Mouse (Mus musculus): ENCODE measurements around the gene Padi3. TPM values are rescaled to one million over a fixed set of nuclear protein-coding genes. Genes with fewer than 3 reads are reported as not detected.

Gene Padi3
- total RNA-seq, 2 experiments from 2014 or later, result 1.4 TPM

DNA sequence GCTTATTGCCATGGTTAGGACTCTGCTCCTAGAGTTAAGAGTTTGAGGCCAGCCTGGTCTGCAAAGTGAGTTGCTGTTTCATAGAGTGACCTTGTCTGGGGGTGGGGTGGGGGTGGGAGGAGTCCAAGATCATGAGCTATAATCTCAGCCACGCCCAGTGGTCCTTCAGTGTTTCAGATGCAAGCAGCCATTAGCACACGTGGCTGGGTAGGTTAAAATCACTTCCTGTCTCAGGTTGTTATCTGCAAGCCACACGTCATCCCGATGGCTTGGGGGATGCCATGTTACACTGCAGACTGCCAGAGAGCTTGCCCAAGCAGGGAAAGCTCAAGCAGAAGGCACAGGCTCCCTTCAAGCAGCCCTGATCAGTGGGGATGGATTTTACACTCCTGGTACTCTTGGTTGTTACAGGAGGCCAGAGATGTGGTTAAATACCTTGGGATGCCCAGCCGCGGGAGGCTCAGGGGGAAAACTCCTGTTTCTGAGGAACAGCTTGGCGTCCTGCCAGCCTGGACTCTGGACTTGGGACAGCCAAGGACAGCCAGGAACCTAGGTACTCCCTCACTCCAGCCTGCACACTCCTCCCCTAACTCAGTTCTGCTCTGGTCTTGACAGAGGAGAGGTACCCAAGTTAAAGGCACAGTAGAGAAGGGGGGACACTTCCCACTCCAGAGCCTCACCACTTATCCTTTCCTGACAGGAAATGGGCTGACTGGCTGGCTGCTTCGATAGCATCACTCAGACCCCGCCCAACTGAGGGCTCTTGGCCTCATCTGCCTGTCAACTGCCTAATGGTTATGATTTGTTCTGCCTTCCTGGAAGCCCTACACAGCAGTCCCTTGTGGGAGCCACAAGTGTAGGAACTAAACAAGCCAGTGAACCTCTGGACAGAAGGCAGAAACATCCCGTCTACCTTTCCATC, 5.8 kb upstream of the Padi3 start:
- no peak for DNase-seq (ENCODE audit: low spot score)

DNA sequence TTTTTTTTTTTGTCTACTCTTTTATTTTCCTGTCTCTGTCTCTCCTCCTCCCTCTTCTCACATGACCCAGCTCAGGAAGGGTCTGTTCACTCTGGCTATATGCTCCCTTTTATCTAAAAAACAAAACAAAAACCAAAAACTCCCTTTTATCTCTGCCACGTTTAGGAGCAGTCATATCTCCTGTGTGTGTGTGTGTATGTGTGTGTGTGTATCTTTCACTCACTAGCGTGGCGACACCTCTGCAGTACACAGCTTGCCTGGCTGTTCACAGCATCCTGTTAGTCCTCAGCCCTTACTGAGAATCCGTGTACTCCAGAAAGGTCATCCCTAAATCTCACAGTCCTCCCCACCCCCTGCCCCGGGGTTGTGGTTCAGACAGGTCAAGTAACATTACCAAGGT, 5.0 kb upstream of the Padi3 start:
- no peak for DNase-seq (ENCODE audit: low spot score)

DNA sequence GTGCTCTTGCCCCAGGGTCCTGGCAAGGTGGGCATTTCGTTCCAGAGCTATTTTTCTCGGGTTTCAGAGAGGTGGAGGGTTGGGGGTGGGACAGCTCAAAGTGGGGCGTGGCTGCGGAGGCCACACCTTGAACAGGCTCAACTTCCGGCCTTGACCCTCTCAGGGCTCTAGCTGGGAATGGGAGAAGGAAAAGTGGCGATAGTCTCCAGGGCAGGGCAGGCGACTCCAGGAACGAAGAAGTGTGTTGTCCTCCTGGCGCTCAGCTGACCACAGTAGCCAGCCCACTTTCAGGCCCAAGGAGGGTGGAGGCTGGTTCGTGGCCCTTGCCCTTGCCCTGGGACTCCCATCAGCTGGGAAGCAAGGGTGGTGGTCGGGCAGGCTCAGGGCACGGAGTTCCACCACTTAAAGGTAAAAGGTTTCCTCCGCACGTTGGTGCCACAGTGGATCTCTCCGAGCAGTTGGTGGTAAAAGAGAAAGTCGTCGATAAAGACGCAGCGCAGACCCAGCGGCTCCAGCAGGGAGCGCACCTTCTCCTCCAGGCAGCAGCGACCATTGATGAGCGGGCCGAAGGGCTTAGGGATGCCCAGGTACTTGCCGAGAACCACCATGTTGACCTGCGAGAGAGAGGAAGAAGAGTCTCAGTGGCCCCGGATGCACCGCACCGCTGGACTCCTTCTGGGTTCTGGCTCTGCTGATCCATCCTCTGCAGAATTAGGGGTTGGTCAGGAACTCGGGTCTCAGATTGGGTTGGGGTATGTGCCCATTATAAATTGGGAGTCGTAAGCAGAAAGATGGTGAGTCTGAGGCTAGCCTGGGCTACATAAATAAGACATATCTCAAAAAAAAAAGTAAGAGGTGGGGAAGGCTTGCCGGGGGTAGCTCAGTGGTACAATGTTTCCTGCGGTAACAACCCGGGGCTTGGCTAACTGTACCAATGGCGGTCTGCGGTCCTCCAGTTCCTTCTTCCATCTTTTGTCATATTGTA, 4.1 kb upstream of the Padi3 start:
- peak; percentile 20 for DNase-seq (ENCODE audit: low spot score)

DNA sequence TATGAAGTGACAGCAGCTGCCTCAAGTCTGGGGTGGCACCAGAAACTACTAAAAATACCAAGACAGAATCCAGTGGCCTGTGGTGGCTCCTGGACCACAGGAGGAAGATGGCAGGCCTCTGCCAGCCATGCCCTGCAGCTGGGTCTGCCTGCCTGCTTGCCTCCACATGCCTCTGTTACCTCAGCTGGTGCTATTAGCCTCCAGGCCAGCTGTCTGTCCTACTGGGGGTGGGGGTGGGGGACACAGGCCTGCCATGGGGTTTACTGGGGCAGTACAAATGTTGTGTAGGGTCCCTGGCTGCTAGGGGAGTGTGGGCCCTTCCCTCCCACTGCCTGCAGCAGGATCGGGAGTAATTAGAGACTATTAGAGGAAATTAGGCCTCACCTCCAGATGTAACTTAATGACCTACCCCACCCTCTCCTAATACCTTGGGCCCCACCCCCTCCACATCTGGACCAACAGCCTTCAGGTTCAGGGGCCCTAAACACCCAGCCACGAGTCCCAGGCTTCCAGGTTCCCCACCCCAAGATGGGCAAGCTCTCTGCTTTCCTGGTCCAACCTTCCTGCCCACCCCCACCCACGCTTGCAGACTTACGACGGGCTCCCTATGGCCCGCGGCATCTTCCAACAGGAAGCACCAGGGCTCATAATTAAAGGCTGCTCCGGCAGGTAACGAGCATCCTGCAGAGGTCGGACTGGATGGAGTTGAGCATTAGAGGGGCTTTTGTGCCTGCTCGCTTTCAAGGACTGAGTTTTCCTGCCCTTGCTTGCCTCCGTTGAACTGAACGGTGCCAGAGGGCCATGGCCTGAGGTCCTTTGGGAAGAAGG, 3.1 kb upstream of the Padi3 start:
- no peak for DNase-seq (ENCODE audit: low spot score)

DNA sequence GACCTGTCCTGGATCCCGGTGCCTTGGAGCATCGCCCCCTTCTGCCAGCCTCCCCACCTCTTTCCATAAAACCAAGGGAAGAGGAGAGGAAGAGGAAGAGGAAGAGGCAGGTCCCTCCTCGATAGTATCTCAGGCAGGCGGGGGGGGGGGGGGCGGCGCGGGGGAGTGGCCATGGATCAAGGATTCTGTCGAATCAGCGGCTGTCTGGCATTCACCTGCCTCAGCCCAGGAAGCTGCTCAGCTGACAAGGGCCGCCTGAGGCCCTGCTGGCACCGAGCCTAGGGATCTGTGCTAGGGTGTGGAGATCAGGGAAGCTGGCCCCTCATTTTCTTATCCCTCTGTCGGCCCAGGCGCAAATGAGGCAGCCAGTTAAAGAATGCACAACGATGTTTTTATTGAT, 2.2 kb upstream of the Padi3 start:
- no peak for DNase-seq (ENCODE audit: low spot score)

DNA sequence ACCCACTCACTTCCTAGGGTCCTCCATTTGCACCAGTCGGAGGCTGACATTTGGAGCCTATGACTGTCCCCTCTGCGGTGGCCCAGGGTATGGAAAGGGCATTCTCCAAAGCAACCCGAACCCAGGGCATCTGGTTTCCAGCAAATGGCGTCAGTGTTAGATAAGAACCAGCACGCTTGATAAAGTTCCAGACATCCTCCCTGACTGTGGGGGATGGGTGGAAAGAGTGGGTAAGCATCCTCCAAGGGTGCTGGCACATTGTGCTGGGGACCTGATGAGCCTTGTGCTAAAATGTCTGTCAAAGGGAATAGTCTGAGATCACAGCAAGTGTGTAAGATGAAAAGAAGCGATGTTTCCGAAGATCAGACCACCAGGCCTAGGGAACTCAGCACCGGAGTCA, 1.7 kb upstream of the Padi3 start:
- no peak for DNase-seq (ENCODE audit: low spot score)

DNA sequence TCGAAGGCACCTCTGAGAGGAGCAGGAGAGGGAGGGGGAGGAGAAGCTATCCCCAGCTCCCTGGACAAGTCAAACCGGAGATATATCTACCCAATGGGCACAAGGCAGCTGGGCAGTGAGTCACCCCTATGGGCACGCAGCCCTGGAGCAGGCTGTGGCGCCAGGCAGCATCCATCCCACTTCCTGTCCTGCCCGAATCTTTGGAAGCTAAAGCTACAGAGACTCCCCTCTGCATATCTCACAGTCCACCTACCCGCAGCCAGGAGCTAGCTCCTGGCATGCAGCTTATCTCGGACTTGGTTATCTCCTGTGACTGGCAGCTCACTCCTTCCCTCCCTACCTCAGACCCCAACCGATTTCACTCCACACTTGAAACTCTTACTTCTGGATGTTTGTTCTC, 1.3 kb downstream of the Padi3 start:
- no peak for DNase-seq (ENCODE audit: low spot score)

DNA sequence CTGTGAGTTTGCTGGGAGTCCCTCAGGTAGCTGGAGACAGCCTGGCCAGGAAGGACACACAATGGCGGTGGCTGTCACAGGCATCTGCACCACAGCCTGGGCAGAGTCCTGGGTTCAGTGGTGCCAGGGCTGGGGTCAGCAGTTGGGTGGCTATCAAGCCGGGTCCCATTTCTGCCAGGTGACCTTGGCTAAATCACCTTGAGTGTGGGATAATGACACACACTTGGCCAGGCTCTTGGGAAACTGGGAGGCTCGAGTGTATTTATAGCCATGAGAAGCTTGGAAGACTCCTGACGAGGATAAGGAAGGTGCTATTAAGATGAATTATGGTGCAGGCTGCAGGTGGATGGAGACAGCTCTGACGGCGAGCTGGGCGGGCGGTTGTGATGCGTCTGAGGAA, 5.8 kb downstream of the Padi3 start:
- peak; percentile 81 for DNase-seq (ENCODE audit: low spot score)

DNA sequence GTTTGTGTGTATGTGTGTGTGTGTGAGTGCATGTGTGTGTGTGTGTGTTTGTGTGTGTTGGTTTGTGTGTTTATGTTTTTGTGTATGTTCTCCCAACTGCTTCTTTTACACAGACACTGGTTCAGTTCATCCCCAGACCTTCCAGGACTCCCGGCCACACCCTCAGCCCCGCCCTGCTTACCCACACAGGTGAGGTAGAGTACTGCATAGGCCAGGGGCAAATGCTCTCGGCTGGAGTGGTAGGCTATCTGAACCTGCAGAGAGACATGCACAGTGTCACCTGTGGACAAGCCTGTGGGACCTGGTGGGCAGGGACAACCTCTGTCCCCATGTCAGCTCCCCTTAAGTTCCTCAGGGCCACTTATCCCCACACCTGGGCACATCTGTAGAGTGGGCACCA, 9.1 kb downstream of the Padi3 start:
- no peak for DNase-seq (ENCODE audit: low spot score)

DNA sequence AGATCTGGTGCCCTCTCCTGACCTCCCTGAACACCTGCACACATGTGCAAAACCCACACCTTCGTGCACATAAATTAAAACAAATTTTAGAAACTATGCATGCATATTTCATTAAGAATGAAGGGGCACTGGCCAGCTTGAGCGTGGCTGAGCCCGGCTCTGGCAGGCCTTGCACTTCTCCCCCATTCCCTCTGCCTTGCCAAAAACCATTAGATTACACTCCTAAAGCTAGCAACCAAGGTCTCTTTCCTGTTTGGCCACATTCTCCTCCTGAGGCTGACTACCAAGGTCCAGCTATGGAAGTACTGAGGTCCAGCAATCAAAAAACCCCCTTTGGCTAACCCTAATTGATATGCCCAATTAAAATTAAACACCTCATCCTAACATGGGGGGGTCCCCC, 13.7 kb downstream of the Padi3 start:
- no peak for DNase-seq (ENCODE audit: low spot score)

DNA sequence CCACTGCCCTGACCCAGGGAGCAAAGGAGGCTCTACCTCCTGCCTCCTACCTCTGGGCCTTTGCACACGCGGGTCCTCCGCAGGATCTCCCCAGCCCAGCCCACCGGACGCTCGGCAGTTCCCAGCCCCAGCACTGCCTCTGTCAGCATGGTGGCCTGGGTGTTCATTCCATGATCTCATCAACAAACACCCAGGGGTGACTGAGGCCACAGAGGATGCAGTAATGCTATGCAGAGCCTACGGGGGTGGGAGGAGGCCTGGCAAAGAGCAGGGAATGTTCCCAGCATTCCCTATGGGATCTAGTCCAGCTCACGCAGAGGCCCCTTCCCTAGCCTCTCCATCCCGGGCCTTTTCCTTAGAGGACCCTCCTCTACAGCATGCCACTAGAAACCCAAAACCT, 15.8 kb downstream of the Padi3 start:
- no peak for DNase-seq (ENCODE audit: low spot score)

DNA sequence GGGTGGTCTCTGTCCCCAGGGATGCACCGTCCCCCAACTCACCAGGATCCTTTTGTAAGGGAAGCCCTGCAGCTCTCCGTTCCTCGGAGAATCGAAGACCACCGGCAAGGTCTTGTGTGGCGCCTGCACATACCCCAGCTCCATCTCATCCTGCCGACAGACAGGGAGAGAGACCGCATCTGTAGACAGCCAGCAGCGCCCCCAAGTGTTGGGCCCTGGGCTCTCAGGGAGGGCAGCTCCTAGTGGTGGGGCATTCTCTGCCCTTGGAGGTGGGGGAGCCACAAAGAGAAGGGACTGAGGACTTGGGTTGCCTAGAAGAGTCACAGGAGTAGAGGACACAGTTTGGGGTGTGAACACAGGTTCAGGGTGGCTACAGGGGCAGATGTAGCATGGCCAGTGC, 16.7 kb downstream of the Padi3 start:
- no peak for DNase-seq (ENCODE audit: low spot score)

DNA sequence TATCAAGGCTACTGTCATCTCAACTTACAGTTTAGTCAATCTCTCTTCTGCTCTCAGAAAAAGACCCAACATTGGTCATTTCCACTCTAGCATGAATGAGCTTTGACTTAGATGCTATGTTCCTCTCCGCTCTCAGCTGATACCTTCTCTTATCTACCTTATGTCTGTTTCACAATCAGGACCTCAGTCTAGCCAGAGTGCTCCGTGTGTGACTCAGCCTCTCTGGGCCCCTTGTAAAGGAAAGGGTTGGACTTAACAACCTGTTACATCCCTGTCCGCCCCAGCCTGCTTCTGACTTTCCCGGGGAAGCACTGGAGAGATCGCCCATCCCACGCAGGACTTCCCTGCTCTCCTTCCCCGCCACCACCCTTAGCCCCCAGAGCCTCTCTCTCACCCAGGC, 17.9 kb downstream of the Padi3 start:
- DNase-seq (ENCODE audit: low spot score), result no peak

DNA sequence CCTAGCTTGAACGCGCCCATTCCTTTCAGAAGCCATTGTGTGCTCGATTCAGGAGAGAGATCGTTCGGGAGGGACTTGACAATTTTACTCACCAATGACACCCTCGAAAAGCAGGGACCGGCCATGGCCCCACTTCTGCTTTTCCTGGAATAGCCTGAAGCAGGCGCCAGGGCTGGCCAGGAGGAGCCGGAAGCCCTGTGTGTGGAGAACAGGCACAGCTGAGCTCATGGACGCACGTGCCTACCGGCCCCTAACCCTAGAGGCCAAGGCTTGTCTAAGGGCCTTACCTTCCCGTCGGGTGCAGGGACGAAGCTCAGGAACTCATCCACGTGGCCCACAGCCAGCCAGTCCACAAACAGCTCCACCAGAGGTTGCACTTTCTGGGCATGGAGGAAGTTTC, 19.4 kb downstream of the Padi3 start:
- DNase-seq (ENCODE audit: low spot score), result no peak

DNA sequence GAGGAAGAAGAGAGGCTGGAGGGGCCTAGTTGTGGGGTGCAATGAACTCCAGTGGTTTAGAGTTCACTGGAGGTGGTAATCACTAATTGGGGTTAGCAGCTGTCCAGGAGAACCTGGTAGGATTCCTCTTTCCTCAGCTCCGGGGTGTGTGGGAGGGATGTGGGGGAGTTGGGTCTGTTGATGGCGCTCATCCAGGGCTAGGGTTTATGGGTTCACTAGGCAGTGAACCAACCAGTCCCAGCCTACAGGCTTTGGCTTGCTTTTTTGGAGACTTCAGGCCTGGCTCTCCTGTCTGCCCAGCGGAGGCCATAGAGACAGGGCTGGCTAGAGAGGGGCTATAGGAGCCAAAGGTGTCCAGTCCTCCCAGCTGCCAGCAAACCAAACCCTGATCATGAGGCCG, 20.5 kb downstream of the Padi3 start:
- DNase-seq (ENCODE audit: low spot score), result no peak

DNA sequence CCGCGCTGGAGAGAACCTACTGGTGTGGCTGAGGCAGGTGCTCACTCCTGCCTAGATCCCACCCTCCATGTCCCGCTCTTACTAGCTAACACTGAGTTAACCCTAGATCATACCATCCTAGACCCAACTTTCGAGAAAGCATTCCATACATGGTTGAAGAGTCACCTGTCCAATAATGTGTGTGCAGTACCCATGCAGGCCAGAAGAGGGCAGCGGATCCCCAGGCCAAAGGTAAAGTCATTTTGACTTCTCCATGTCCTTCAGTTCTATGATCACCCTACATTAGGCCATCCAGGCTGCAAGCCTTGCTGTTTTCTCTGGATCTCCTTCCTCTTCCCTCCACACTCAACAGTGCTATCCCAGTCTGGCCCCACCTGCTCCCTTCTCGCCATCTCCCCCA, 21.5 kb downstream of the Padi3 start:
- peak; percentile 71 for DNase-seq (ENCODE audit: low spot score)

DNA sequence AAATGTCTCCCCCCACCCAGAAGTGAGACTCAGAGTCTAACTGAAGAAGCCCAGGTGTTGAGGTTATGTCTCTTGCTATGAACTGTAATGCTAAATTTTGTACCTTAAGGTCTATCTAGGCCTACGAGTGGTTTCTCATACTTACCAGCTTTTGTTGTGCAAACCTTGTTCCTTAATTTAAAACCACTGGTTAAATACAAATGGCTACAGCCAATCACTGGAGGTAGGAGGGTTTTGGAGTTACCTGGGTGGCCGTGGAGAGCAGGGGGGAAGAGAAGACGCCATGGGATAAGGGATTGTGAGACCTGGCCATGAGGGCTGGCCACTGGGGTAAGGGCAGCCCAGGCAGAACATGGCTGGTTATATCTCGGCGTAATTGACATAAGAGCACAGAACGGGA, 22.2 kb downstream of the Padi3 start:
- DNase-seq (ENCODE audit: low spot score), result no peak

DNA sequence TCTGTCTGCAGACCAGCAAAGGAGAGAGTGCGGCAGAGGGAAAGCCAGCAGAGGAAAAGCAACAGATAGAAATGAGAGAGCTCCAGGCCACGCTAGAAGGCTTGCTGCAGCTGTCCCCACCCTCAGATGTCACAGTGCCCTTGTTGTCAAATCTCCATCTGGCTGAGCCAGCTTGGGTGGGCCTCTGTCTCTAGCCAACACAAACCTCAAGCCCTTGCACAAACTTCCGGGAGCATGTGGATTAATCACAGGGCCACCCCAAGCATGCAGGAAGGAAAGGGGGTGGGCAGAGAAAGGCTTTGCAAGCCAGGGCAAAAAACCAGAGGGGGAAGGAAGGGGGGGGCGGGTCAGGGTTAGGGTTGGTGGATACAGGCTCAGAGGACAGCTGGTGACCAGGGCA, 23.0 kb downstream of the Padi3 start:
- no peak for DNase-seq (ENCODE audit: low spot score)

DNA sequence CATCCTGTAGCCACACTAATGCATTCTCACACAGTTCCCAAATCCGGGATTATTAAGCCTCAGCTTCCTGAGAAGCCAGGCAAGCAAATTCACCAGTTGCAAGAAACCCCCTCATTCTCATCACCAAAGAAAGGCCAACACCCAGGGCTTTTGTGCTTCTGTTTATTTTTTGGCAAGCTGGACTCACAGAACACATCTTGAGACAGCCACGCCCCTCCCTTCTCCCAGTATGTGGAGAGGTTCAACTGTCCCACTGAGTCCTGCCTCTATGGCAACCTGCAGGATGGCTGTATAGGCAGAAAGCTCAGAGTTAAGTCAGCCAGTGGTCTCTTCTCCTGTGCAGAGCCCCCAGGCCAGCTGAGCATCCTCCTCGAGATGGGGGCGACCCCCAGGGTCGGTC, 25.2 kb downstream of the Padi3 start:
- DNase-seq (ENCODE audit: low spot score), result no peak

DNA sequence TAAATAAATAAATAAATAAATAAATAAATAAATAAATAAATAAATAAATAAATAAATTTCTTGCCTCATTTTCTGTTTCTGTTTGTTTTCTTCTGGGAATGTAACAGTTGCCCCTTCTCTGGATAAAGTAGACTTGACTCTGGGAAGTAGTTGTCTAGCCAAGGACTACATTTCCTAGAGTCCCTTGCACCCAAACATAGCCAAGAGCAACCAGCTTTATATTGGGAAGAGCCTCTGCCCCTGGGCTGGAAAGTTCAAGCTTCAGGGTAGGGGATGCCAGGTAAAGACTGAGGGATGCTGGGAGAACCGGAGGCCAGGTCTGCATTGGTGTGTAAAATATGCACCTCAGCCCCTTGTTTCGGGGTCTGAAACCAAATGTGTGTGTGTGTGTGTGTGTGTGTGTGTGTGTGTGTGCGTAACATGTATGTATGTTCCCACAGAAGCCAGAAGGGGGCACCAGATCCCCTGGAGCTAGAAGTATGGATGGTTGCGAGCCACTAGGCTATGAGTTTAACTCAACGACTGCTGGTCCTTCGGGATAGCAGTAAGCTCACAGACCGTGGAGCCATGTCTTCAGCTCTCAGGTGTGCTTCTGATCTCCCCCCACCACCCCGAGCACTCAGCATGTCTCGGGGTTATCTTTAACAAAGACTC, 26.0 kb downstream of the Padi3 start:
- DNase-seq (ENCODE audit: low spot score), result no peak

DNA sequence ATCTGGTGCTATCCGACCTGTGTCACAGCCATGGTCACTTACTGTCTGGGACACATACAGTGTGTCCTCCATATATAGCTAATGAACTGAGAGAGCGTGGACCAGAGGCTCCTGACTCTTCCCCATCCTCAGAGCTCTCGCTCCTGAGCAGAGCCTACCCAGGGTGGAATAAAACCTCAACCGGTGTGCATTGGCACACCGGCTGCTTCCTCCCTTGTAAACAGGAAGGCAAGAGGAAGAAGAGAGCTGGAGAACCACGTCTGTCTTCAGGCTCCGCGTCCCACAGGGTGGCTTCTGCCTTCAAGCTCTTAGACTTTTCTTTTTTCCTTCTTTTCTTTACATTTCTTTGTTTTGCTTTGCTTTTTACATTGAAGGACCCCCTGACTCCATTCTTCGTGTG, 27.6 kb downstream of the Padi3 start:
- DNase-seq (ENCODE audit: low spot score), result no peak
